Mouse (Mus musculus) activated CD4-positive, CD25-positive, alpha-beta regulatory T cell (primary cell): ENCODE data around the gene Hnrnpd. TPM values are rescaled to one million over a fixed set of nuclear protein-coding genes. Genes with fewer than 3 reads are reported as not detected.

Experiments used
- polyA plus RNA-seq, 2 experiments: library from polyadenylated mRNA; unstranded; fragments of 100-300 nt; shearing (Covaris generic); gene quantifications; one replicate each; pipeline ENCODE4 v1.2.1; 2017

Gene Hnrnpd
- 100 to 1,000 TPM; 434 to 502 TPM for polyA plus RNA-seq

DNA sequence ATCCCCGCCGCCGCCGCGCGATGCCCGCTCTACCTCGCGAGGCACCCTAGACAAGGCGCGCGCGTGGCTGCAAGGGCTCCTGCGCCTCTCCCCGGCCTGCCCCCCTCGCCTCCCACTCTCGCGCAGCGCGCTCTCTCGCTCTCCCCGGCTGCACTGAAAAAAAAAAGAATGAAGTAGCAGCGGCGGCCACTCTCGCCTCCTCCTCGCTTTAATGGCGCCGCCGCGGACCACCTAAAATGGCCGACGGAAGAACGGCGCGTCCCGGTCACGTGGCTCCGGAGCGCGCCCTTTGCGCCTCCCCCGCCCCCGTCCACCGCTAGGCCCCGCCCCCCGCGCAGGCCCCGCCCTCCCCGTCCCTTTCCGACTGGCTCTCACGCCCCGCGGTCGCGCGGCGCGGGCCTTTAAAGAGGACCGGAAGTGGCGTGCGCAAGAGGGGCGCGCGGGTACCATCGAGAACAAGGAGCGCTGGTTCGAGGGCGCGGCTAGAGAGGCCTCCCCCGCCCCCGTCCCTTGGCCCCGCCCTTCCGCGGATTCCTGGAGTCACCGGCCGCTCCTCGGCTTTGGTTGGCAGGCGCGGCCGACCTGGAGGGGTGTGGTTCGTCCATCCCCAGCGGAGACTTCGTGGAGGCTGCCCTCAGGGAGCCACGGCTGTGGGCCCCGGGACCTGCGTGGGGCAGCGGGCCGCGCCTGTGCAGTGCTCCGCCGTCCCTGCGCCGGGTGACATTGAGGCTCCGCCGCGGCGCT, at the start of gene Hnrnpd, which contains the start of gene 4930524J08Rik:
Gene Hnrnpd, minus strand, starts transcription at position 240 of the 744 bp plus-strand sequence.
Gene 4930524J08Rik, plus strand, starts transcription at position 363 of the 744 bp plus-strand sequence.

DNA sequence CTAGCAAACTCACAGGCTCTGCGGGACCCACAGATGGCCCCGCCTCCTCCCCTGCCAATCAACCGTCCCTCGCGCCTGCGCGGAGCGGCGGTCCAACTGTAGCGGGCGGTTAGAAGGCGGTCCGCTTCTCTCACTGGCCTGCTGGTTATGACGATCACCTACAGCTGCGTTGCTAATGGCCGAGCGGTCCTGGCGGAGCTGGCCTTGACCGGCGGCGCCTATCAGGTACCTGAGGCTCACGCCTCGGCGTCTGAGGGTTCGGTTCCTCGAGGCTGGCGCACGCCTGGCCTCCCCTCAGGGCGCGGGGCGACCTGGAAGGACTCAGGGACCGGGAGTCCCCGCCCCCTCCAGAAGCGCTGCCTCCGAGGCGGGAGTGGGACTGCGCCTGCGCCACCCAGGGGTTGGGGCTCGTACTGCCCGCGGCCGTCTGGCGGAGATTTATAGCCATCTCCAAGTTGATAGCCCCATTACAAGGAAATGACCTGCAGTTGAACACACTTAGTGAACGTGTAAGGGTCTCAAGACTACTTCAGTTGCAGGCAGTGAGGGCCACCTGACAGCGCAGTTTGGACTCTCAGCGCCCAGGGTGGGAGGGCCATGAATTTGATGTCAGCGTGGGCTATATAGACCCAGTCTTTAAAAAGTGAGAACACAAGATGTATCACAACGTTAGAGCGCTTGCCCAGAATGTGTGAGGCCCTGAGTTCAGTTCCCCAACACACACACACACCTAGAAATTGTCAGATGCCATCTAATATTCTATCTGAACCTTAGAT, 72.4 kb downstream of the Hnrnpd start, which contains the start of gene Vamp9:
Gene Vamp9, plus strand, starts transcription at position 74 of the 776 bp plus-strand sequence.

Other genes with a start within 250 kb of the Hnrnpd start
- gene Rasgef1b, start 249.9 kb downstream of the Hnrnpd start, polyA plus RNA-seq = 1 to 10 TPM; 4.2 to 5.9 TPM
- not detected for gene Vamp9, start 72.7 kb downstream of the Hnrnpd start, polyA plus RNA-seq
- gene 4930524J08Rik, start 123 bp upstream of the Hnrnpd start, polyA plus RNA-seq = under 1 TPM in 1 of 2 experiments, not detected in 1; 1.00 TPM
- 100 to 1,000 TPM; 119 to 167 TPM for gene Hnrnpdl, start 60.7 kb upstream of the Hnrnpd start, polyA plus RNA-seq
- gene Enoph1, start 61.0 kb upstream of the Hnrnpd start, polyA plus RNA-seq = 10 to 100 TPM; 26.8 to 32.3 TPM
- not detected for gene Tmem150c, start 180.9 kb upstream of the Hnrnpd start, polyA plus RNA-seq